Mouse (Mus musculus) midbrain, postnatal 0 days (tissue): ENCODE measurements at regions not wholly inside any gene's neighbourhood (a gene's known extent, or its start where the extent isn't known, plus 50 kb on each side); places are given as distances from the start of the nearest gene placed in this dataset.
"Not testable (repeated sequence)": the region's sequence is repeated elsewhere in the genome, so short reads cannot be mapped to it uniquely, and the experiment has no call there.

Experiments
- ATAC-seq: fragments of 200-750 bp; cut with Nextera tagmentation; 2 replicates; pipeline ENCODE4 v1.8.0; 2017; ENCODE audit warnings: moderate number of reproducible peaks, mild to moderate bottlenecking, moderate TSS enrichment, moderate library complexity; ENCODE audit not compliant: low FRiP score
- DNase-seq: peaks from one replicate; pipeline ENCODE4 v3.0.0-alpha.2; 2015; ENCODE audit warnings: low spot score
- H3K27ac ChIP-seq: fragments of 300-500 bp; sonication (generic); 2 replicates; pipeline ENCODE4 v1.5.1; 2014; ENCODE audit warnings: low read depth, mild to moderate bottlenecking, low read length, mixed read lengths
- H3K27me3 ChIP-seq: fragments of 300-500 bp; sonication (generic); 2 replicates; pipeline ENCODE4 v1.6.1; 2014; ENCODE audit warnings: low read length, control low read depth, mixed read lengths; ENCODE audit not compliant: insufficient read depth
- H3K36me3 ChIP-seq: fragments of 300-500 bp; sonication (generic); 2 replicates; pipeline ENCODE4 v1.6.1; 2014; ENCODE audit warnings: low read length, control low read depth, mixed read lengths; ENCODE audit not compliant: insufficient read depth
- H3K4me1 ChIP-seq: fragments of 300-500 bp; sonication (generic); 2 replicates; pipeline ENCODE4 v1.6.1; 2014; ENCODE audit warnings: mild to moderate bottlenecking, control low read depth, antibody characterized with exemption, low read length, mixed read lengths; ENCODE audit not compliant: insufficient read depth
- H3K4me2 ChIP-seq: fragments of 300-500 bp; sonication (generic); 2 replicates; pipeline ENCODE4 v1.6.1; 2014; ENCODE audit warnings: low read depth, mild to moderate bottlenecking, low read length, mixed read lengths; ENCODE audit not compliant: poor library complexity, severe bottlenecking
- H3K4me3 ChIP-seq: fragments of 300-500 bp; sonication (generic); 2 replicates; pipeline ENCODE4 v1.5.1; 2014; ENCODE audit warnings: low read depth, mild to moderate bottlenecking, low read length, moderate library complexity
- H3K9ac ChIP-seq: fragments of 300-500 bp; sonication (generic); replicated peaks from 2 replicates; pipeline ENCODE4 v1.6.1; 2014; ENCODE audit warnings: mild to moderate bottlenecking, low read length, moderate library complexity, mixed read lengths; ENCODE audit not compliant: poor library complexity, severe bottlenecking
- H3K9me3 ChIP-seq: fragments of 300-500 bp; sonication (generic); 2 replicates; pipeline ENCODE4 v1.6.1; 2016; ENCODE audit warnings: low read length, control low read depth
- CTCF ChIP-seq: IDR thresholded peaks from 2 replicates; pipeline ENCODE4 v1.5.1; 2016; ENCODE audit warnings: antibody characterized with exemption, mild to moderate bottlenecking
- WGBS: fragments of 180-500 bp; shearing (Covaris S2); extraction: QIAGEN DNeasy Blood & Tissue Kit; methylation state at CpG from one replicate; pipeline ENCODE4 v1.1.7; 2014; 5-methylcytosine and 5-hydroxymethylcytosine counted together

- H3K36me3 ChIP-seq = no peaks in the 10 kb centered on the region
- no peaks in the 10 kb centered on the region for H3K4me1 ChIP-seq
- 58% methylated on average over 7 of the region's 7 CpGs for WGBS
- no peak overlapping the region for H3K27ac ChIP-seq
- no peak overlapping the region for H3K4me3 ChIP-seq
- no peak overlapping the region for H3K9ac ChIP-seq
- no peaks in the 10 kb centered on the region for H3K27me3 ChIP-seq
- ATAC-seq = no peak
- no peaks in the 10 kb centered on the region for H3K9me3 ChIP-seq
- TF ChIP-seq CTCF = no peak
- H3K4me2 ChIP-seq = no peak overlapping the region
- no peak for DNase-seq
Observed at GRCm38 (mm10) chr11:12589757-12590373, 125.1 kb upstream of the Cobl start.

- not testable (repeated sequence) for ATAC-seq, H3K4me2 ChIP-seq, H3K27me3 ChIP-seq, H3K9me3 ChIP-seq, H3K9ac ChIP-seq, H3K4me1 ChIP-seq, H3K36me3 ChIP-seq, DNase-seq, H3K4me3 ChIP-seq, H3K27ac ChIP-seq
- 65% methylated on average over 2 of the region's 2 CpGs for WGBS
Observed at GRCm38 (mm10) chr11:12584851-12585680, 120.3 kb upstream of the Cobl start.

- no peaks in the 10 kb centered on the region for H3K36me3 ChIP-seq
- no peak overlapping the region for H3K27ac ChIP-seq
- H3K9me3 ChIP-seq = no peaks in the 10 kb centered on the region
- H3K4me2 ChIP-seq = no peak overlapping the region
- WGBS = 27% methylated on average over 14 of the region's 14 CpGs
- H3K27me3 ChIP-seq = no peaks in the 10 kb centered on the region
- H3K4me3 ChIP-seq = no peak overlapping the region
- peak; percentile 96 for TF ChIP-seq CTCF
- ATAC-seq (peak; percentile 52; the same call in 1 of the 2 replicates), DNase-seq (peak; percentile 80)
- no peaks in the 10 kb centered on the region for H3K4me1 ChIP-seq
- H3K9ac ChIP-seq = no peak overlapping the region
Observed at GRCm38 (mm10) chr11:12578999-12579576, 114.3 kb upstream of the Cobl start.

GRCm38 (mm10) chr11:12559663-12560062 is 94.9 kb upstream of the Cobl start:
- no peak for DNase-seq
- no peak overlapping the region for H3K27ac ChIP-seq
- TF ChIP-seq CTCF = no peak
- no peak for ATAC-seq
- no peak overlapping the region for H3K9ac ChIP-seq
- H3K4me2 ChIP-seq = no peak overlapping the region
- H3K27me3 ChIP-seq = no peaks in the 10 kb centered on the region
- no peak overlapping the region for H3K4me3 ChIP-seq
- no peaks in the 10 kb centered on the region for H3K4me1 ChIP-seq
- no peaks in the 10 kb centered on the region for H3K36me3 ChIP-seq
- no peaks in the 10 kb centered on the region for H3K9me3 ChIP-seq
- 74% methylated on average over 5 of the region's 5 CpGs for WGBS

- H3K4me1 ChIP-seq = no peaks in the 10 kb centered on the region
- no peak overlapping the region for H3K9ac ChIP-seq
- ATAC-seq (peak; percentile 73), DNase-seq (peak; percentile 86)
- H3K4me2 ChIP-seq = no peak overlapping the region
- TF ChIP-seq CTCF = peak; percentile 96
- no peak overlapping the region for H3K27ac ChIP-seq
- 17% methylated on average over 1 of the region's 1 CpGs for WGBS
- H3K27me3 ChIP-seq = no peaks in the 10 kb centered on the region
- H3K9me3 ChIP-seq = no peaks in the 10 kb centered on the region
- no peaks in the 10 kb centered on the region for H3K36me3 ChIP-seq
- H3K4me3 ChIP-seq = no peak overlapping the region
Observed at GRCm38 (mm10) chr11:12558995-12559633, 94.4 kb upstream of the Cobl start.
